Mouse (Mus musculus) spleen, postnatal 36 days (tissue): ENCODE measurements at regions not wholly inside any gene's neighbourhood (a gene's known extent, or its start where the extent isn't known, plus 50 kb on each side); places are given as distances from the start of the nearest gene placed in this dataset.

Experiments used
- DNase-seq, 2 experiments: peaks; one replicate each; pipeline ENCODE4 v3.0.0; 2022; ENCODE audit warnings: low spot score in 2 of 2, mixed read lengths in 1 of 2

- no peak for DNase-seq
Measured at GRCm38 (mm10) chr2:137262911-137263310, 146.5 kb upstream of the Jag1 start.

DNA sequence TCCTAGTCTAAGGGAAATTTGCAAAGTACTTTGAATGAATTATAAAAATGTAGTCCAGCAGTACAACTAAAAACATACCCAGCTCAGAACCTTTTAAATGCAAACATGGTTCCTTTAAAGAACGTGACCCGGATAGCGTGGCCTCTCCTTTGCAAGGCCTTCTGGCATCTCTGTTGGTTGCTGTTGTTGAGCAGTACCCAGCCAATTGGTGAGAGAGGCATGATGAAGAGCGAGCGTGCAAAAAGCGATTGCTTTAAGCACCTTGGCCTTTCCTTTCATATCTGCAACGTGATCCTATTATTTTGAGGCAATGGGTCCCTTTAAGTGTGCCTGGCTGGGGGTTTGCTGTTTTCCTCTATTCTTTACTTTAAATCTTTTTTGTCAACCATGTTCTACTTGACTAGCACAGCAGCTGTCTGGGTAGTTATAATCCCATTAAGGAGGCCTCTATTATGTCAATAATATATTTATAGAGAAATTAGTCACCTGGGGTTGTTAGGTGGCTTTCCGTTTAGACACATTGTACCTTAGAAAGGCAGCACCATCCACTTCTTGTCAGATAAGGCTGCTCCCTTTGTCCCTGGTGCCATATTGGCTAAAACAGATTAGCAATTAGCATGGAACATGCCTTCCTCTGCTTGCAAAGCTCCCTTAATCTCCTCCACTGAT is 141.5 kb upstream of the Jag1 start:
- DNase-seq, result no peak

DNA sequence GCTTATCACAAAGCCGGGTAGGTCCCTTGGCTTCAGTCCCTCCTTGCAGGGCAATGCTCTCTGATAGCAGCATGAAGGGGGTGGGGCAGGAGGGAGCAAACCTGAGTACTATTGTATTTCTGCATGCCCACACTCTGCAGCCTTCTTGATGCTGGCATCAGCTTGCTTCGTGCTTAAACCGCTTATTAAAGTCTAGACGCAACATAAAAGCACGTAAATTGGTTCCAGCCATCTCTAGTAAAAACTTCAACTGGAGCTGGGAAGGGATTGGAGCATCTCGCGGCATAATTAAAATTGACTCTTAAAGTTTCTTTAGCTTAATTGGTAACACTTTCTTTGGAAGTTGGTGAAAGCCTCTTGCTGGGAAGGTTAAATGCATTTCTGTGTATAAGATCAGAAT is 131.5 kb upstream of the Jag1 start:
- no peak for DNase-seq

- DNase-seq, result no peak
Measured at GRCm38 (mm10) chr2:137244370-137244769, 127.9 kb upstream of the Jag1 start.

DNA sequence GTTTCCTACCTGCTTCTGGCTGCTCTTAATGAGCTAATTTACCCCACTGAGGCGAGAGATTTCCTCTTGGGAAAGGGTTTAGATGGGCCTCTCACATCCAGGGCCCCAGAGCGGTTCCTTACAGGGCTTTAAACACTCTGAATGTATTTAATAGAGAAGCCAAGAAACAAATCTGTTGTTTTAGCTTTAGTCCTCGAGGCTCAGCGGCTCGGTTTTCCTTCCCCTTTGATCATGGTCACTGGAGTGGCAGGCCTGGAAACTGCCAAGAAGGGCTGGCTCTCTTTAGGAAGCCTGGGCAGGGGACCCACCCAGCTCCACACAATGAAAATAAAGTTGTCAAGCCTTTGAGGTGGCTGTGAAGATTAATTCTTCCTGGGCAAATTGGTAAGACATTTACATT is 127.5 kb upstream of the Jag1 start:
- no peak for DNase-seq

GRCm38 (mm10) chr2:137236961-137237360 is 120.5 kb upstream of the Jag1 start:
- DNase-seq, result no peak

DNA sequence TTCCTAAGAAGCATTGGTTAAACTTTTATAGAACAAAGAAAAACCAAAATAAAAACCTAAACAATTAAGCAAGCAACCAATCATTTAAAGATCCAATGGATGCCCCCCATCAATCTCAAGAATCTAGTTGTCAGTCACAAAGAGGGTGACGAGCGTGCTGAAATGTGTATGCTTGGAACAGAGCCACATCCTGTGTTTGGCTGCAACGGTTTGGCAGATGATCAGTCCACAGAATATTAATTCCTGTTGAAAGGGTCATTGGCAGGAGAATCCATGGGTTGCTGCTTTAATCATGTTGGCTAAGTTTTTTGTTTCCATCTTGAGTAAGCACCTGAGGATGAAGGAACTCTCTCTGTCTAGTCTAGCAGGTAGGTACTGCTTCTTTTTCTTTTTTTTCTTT is 117.5 kb upstream of the Jag1 start:
- DNase-seq, result no peak

DNA sequence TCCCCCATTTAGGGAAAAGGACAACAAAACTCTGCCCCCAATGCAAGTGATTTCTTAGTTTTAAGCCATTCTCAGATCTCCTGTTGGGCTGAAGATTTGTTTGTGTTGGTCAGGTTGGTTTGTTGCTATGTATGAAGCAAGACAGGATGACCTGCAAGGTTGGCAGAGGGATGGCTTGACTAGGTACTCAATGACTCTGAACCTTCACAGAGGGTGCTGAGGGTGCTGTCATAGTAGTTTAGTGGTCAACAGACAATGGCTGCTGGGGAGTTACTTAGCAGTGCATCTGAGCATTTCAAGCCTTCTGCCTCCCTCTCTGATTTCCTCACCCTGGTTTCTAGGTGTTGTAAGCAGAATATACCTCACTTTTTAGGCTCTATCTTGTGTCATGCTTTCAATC is 114.7 kb upstream of the Jag1 start:
- no peak for DNase-seq

- no peak for DNase-seq
Measured at GRCm38 (mm10) chr2:137229422-137230069, 113.1 kb upstream of the Jag1 start.

GRCm38 (mm10) chr2:137227495-137227894 is 111.1 kb upstream of the Jag1 start:
- DNase-seq, result no peak

- no peak for DNase-seq
Measured at GRCm38 (mm10) chr2:137224702-137225552, 108.5 kb upstream of the Jag1 start.

DNA sequence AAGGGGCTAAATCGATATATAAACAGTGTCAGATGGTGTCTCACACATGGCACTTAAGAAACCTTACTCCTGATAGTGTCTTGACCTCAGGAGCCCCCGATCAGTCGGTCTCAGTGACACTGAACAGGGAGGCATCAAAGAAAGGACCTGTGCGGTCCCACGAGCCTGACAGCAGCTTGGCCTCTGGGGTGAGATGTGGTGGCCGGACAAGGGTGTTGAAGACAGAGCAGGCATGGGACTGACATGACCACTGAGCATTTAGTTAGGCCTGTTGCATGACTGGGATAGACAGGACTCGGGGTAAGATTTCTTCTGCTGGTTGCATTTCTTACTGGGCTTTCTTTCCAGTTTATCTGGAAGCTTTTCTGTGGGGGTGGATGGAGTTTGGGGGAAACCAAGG is 99.3 kb upstream of the Jag1 start:
- no peak for DNase-seq

GRCm38 (mm10) chr2:137207846-137208245 is 91.4 kb upstream of the Jag1 start:
- DNase-seq, result no peak

- no peak for DNase-seq
Measured at GRCm38 (mm10) chr2:137204274-137204850, 87.9 kb upstream of the Jag1 start.

GRCm38 (mm10) chr2:137200101-137200500 is 83.7 kb upstream of the Jag1 start:
- no peak for DNase-seq

DNA sequence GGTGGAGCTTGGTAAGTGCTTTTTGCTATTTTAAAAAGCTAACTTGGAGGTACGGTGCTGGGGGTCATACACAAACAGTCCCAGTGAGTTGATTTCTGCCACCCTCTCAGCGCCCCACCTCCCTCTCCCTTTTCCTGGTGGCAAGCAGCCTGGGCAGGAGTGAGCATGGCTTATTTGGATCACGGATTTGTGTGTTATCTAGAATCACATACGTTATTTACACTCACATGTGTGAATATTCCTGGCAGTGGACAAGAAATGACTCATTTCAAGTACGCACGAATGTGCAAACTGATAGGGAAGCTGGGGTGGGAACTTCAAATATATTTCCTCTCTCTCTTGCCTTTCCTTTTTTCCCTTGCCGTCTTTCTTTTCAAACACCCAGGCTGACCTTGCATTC is 75.7 kb upstream of the Jag1 start:
- no peak for DNase-seq

DNA sequence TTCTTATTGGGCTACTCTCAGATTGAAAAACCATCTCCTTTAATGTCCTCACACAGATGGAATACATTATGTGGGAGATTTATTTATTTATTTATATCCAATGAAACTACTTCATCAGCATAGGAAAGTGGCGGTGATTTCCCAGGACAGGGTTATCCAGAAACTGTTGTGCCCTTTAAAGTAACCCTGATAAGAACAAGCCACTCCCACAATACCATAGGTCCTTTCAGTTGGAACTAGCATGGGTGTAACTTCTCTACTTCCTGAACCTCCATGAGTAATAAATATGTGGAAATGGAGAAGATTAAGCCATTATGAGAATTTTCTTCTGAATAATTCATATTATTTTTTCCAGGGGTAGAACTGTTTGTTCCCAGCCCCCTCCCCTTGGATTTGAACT is 52.7 kb upstream of the Jag1 start:
- no peak for DNase-seq

DNA sequence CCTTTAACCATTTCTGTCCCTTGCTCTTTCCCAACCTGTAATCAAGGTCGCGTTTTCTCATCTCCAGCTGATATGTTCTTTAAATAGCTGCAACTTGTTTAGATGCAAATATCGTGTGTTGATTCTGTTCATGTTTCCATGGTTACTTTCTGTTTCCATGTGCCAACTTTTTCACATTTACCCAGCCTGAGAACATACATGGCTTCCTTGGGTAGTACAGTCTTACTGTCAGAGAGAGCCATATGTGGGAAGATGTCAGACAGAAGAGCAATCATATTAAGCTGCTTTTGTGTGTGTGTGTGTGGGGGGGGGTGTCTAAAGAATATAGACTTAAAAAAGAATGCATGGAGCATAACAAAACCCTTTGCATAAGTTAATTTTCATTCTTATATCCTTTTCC is 52.2 kb upstream of the Jag1 start:
- no peak for DNase-seq
